Mouse (Mus musculus) stomach, embryonic 15.5 days (tissue): ENCODE results near the gene Gm21117. TPM values are rescaled to one million over a fixed set of nuclear protein-coding genes. Genes with fewer than 3 reads are reported as not detected.
"Not testable (repeated sequence)": the region's sequence is repeated elsewhere in the genome, so short reads cannot be mapped to it uniquely, and the experiment has no call there.

ENCODE experiments used
- ATAC-seq: fragments of 200-750 bp; cut with Nextera tagmentation; 2 replicates; pipeline ENCODE4 v1.8.0; 2017; ENCODE audit warnings: low read depth, moderate number of reproducible peaks, moderate TSS enrichment; ENCODE audit not compliant: insufficient read depth, low FRiP score
- H3K27ac ChIP-seq: fragments of 300-500 bp; sonication (generic); 2 replicates; pipeline ENCODE4 v1.5.1; 2015; ENCODE audit warnings: mild to moderate bottlenecking, inconsistent platforms
- H3K27me3 ChIP-seq: fragments of 300-500 bp; sonication (generic); replicated peaks from 2 replicates; pipeline ENCODE4 v1.6.1; 2015; ENCODE audit warnings: inconsistent platforms
- H3K36me3 ChIP-seq: fragments of 300-500 bp; sonication (generic); 2 replicates; pipeline ENCODE4 v1.6.1; 2015; ENCODE audit warnings: inconsistent platforms
- H3K4me1 ChIP-seq: fragments of 300-500 bp; sonication (generic); 2 replicates; pipeline ENCODE4 v1.6.1; 2015; ENCODE audit warnings: inconsistent platforms
- H3K4me2 ChIP-seq: fragments of 300-500 bp; sonication (generic); 2 replicates; pipeline ENCODE4 v1.6.1; 2015; ENCODE audit warnings: mild to moderate bottlenecking, inconsistent platforms
- H3K4me3 ChIP-seq: fragments of 300-500 bp; sonication (generic); replicated peaks from 2 replicates; pipeline ENCODE4 v1.5.1; 2015; ENCODE audit warnings: inconsistent platforms
- H3K9ac ChIP-seq: fragments of 300-500 bp; sonication (generic); 2 replicates; pipeline ENCODE4 v1.6.1; 2015; ENCODE audit warnings: inconsistent platforms
- H3K9me3 ChIP-seq: fragments of 300-500 bp; sonication (generic); 2 replicates; pipeline ENCODE4 v1.6.1; 2016; ENCODE audit warnings: inconsistent platforms
- WGBS: fragments of 180-500 bp; shearing (Covaris S2); methylation state at CpG from one replicate; pipeline ENCODE4 v1.1.7; 2015; 5-methylcytosine and 5-hydroxymethylcytosine counted together
- polyA plus RNA-seq: library from polyadenylated mRNA; unstranded; fragments of >200 nt; fragmentation: Nextera tagmentation; extraction: Ambion mirVana; gene quantifications from 2 replicates; pipeline ENCODE4 v1.2.1, GENCODE M21; 2015

Gm21117 gene
- not detected in 2 replicates for polyA plus RNA-seq

- not testable (repeated sequence) for ATAC-seq
- no CpG with 5 or more reads among the region's 6 CpGs for WGBS
Observed at GRCm38 (mm10) chrY:51124920-51125319, at the start of gene Gm21117. Gm21117 (plus strand) TSS chrY:51125220.

More at GRCm38 (mm10) chrY:51124920-51125319, at the start of gene Gm21117:
- not testable (repeated sequence) for H3K27me3 ChIP-seq, H3K36me3 ChIP-seq, H3K4me3 ChIP-seq, H3K9me3 ChIP-seq, H3K4me2 ChIP-seq, H3K27ac ChIP-seq, H3K9ac ChIP-seq, H3K4me1 ChIP-seq
